Mouse (Mus musculus) ES-Bruce4 (cell line): ENCODE results near the gene Rpl21. TPM values are rescaled to one million over a fixed set of nuclear protein-coding genes. Genes with fewer than 3 reads are reported as not detected.
A peak's percentile ranks its signal among the peaks of the same experiment; 100 is the strongest.

Experiments used
- H3K27ac ChIP-seq: 2 replicates; pipeline ENCODE4 v1.5.1; 2012; ENCODE audit warnings: low read length, inconsistent platforms; ENCODE audit not compliant: insufficient read depth
- H3K27me3 ChIP-seq: 2 replicates; pipeline ENCODE4 v1.6.1; 2012; ENCODE audit warnings: mild to moderate bottlenecking, low read length, inconsistent platforms; ENCODE audit not compliant: control insufficient read depth, poor library complexity, insufficient read depth, severe bottlenecking
- H3K36me3 ChIP-seq: 2 replicates; pipeline ENCODE4 v1.6.1; 2012; ENCODE audit warnings: inconsistent platforms, mild to moderate bottlenecking, low read length, moderate library complexity; ENCODE audit not compliant: control insufficient read depth, poor library complexity, insufficient read depth, severe bottlenecking
- H3K4me1 ChIP-seq: one replicate; pipeline ENCODE4 v1.8.1; 2011; ENCODE audit warnings: low read length; ENCODE audit not compliant: control insufficient read depth, insufficient read depth
- H3K4me3 ChIP-seq: 2 replicates; pipeline ENCODE4 v1.5.1; 2011; ENCODE audit warnings: low read depth, mild to moderate bottlenecking, low read length
- H3K9ac ChIP-seq: 2 replicates; pipeline ENCODE4 v1.6.1; 2012; ENCODE audit warnings: low read depth, mild to moderate bottlenecking, inconsistent platforms; ENCODE audit not compliant: poor library complexity, severe bottlenecking
- H3K9me3 ChIP-seq: replicated peaks from 2 replicates; pipeline ENCODE4 v1.6.1; 2012; ENCODE audit warnings: mild to moderate bottlenecking, low read length, inconsistent platforms; ENCODE audit not compliant: control insufficient read depth, poor library complexity, insufficient read depth, severe bottlenecking
- CTCF ChIP-seq: IDR thresholded peaks from one replicate; pipeline ENCODE4 v1.8.1; 2011; ENCODE audit warnings: low read depth, low read length
- EP300 ChIP-seq: IDR thresholded peaks from 2 replicates; pipeline ENCODE4 v1.6.1; 2011; ENCODE audit warnings: low read depth, low read length; ENCODE audit not compliant: insufficient read depth
- POLR2A ChIP-seq: IDR thresholded peaks from one replicate; pipeline ENCODE4 v1.8.1; 2011; ENCODE audit warnings: low read length; ENCODE audit not compliant: insufficient read depth
- polyA plus RNA-seq: library from polyadenylated mRNA; stranded (reverse); fragments of >200 nt; gene quantifications from 2 replicates; pipeline ENCODE4 v1.2.4, GENCODE M21; 2011; ENCODE audit warnings: low read depth; ENCODE audit not compliant: missing spikeins, insufficient read depth, insufficient read length

Gene Rpl21
- polyA plus RNA-seq, 1 experiment, result 85.8 TPM

- Histone ChIP-seq H3K4me1 (peaks cover 2% of the 10 kb centered on the region), H3K36me3 (no peaks in the 10 kb centered on the region), H3K27me3 (no peaks in the 10 kb centered on the region), H3K27ac (no peak overlapping the region), H3K9me3 (no peaks in the 10 kb centered on the region), H3K4me3 (no peak overlapping the region), H3K9ac (no peak overlapping the region)
- TF ChIP-seq POLR2A (no peak), CTCF (no peak)
Measured at GRCm38 (mm10) chr5:146792140-146792791, 40.4 kb upstream of the Rpl21 start.

- Histone ChIP-seq H3K27ac (no peak overlapping the region), H3K4me1 (peaks cover 2% of the 10 kb centered on the region), H3K4me3 (peak overlapping the region; percentile 86), H3K36me3 (no peaks in the 10 kb centered on the region), H3K27me3 (no peaks in the 10 kb centered on the region), H3K9me3 (no peaks in the 10 kb centered on the region), H3K9ac (peak overlapping the region; percentile 94)
- TF ChIP-seq EP300 (no peak), POLR2A (no peak), CTCF (no peak)
Measured at GRCm38 (mm10) chr5:146793630-146794083, 39.0 kb upstream of the Rpl21 start.

GRCm38 (mm10) chr5:146794084-146794852, 38.4 kb upstream of the Rpl21 start:
- no peaks in the 10 kb centered on the region for H3K9me3 ChIP-seq
- H3K4me1 ChIP-seq, result peaks cover 2% of the 10 kb centered on the region
- H3K27ac ChIP-seq, result peak overlapping the region; percentile 47
- no peaks in the 10 kb centered on the region for H3K36me3 ChIP-seq
- no peak for TF ChIP-seq EP300
- TF ChIP-seq POLR2A, result no peak
- TF ChIP-seq CTCF, result no peak
- H3K9ac ChIP-seq, result peak overlapping the region; percentile 94
- H3K4me3 ChIP-seq, result peak overlapping the region; percentile 86
- H3K27me3 ChIP-seq, result no peaks in the 10 kb centered on the region

- H3K4me1 ChIP-seq, result peaks cover 2% of the 10 kb centered on the region
- no peaks in the 10 kb centered on the region for H3K36me3 ChIP-seq
- peak within 1 kb of the TSS; percentile 86 for H3K4me3 ChIP-seq
- TF ChIP-seq CTCF, result no peak
- peak; percentile 73; the same call in 1 of the 2 replicates for TF ChIP-seq EP300
- TF ChIP-seq POLR2A, result no peak
- no peaks in the 10 kb centered on the region for H3K9me3 ChIP-seq
- H3K27ac ChIP-seq, result peak within 1 kb of the TSS; percentile 47
- no peaks in the 10 kb centered on the region for H3K27me3 ChIP-seq
- H3K9ac ChIP-seq, result peak within 1 kb of the TSS; percentile 94
Measured at GRCm38 (mm10) chr5:146794853-146795252, 37.8 kb upstream of the Rpl21 start, which contains the start of gene Usp12. TSS of gene Usp12 (minus strand) at chr5:146795006.

GRCm38 (mm10) chr5:146795728-146796127, 37.0 kb upstream of the Rpl21 start:
- Histone ChIP-seq H3K36me3 (no peaks in the 10 kb centered on the region), H3K9ac (0 out of 2 replicates have a peak overlapping the region, but pooled peaks have one; percentile 33), H3K4me1 (peaks cover 2% of the 10 kb centered on the region), H3K27me3 (no peaks in the 10 kb centered on the region), H3K9me3 (no peaks in the 10 kb centered on the region), H3K27ac (no peak overlapping the region), H3K4me3 (no peak overlapping the region)
- TF ChIP-seq POLR2A, result no peak
- TF ChIP-seq EP300, result no peak
- TF ChIP-seq CTCF, result no peak

- Histone ChIP-seq H3K4me3 (no peak overlapping the region), H3K4me1 (no peaks in the 10 kb centered on the region), H3K36me3 (no peaks in the 10 kb centered on the region), H3K9ac (no peak overlapping the region), H3K27me3 (no peaks in the 10 kb centered on the region), H3K27ac (no peak overlapping the region), H3K9me3 (peaks cover 4% of the 10 kb centered on the region; the same call in 1 of the 2 replicates)
- TF ChIP-seq CTCF (no peak), EP300 (no peak), POLR2A (no peak)
Measured at GRCm38 (mm10) chr5:146798031-146798430, 34.7 kb upstream of the Rpl21 start.
